Mouse (Mus musculus) left cerebral cortex, postnatal 14 days (tissue): ENCODE results near the gene Tspan18. TPM values are rescaled to one million over a fixed set of nuclear protein-coding genes. Genes with fewer than 3 reads are reported as not detected.

Experiments used
- DNase-seq, 2 experiments: peaks; one replicate each; pipeline ENCODE4 v3.0.0; 2021 to 2022; ENCODE audit warnings: low spot score in 2 of 2, mixed read lengths in 1 of 2
- intact Hi-C: fragments of 180-260 bp; cut with DNase I; formaldehyde crosslinking; loops from one replicate; pipeline ENCODE4 v1.15.1; 2025
- total RNA-seq, 2 experiments: library from RNA; stranded (reverse); gene quantifications; 2 replicates each; pipeline ENCODE4 v1.2.3; 2021

The Tspan18 gene
- total RNA-seq, 2 experiments from 2014 or later: 3.5 to 7.4 TPM

GRCm38 (mm10) chr2:93228480-93228824 is 105.9 kb downstream of the Tspan18 start:
- DNase-seq: no peak
- intact Hi-C loops: loop anchor here (5.0 to 10.0 kb wide), 2 partner anchors 49 to 426 kb away; no protein-coding TSS in a partner anchor

DNA sequence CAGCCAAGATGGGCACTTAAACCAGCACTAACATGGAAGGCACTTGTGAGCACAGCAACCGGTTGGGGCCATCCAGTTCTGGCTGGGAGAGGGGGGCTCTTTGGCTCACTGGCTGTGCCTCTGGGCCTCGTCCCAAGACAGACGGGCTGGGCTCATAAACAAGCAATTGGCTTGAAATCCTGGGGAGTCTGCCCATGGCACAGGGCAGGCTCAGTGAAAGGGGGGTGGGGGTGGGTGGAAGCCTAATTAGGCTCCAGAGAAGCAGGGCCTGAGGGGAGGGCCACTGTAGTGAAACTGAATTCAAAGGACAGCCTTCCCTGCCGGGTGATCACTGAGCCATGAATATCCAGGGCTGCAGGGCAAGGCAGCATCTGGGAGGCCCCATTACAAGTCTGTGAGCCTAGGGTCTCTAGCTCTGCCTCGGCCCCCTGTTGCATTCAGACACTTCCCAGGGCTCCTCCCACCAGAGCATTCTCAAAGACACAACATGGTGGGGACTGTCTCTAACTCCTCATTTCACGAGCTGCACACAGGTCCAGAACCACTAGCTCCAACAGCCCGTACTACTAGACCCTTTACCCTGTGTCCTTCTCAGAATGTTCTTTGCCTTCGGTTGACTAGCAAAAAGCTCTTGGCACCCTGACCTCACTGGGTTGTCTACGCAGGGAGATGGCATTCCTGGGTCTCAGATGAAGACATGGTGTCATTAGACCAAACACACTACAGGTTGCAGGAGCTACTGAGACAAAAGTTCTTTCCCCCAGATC is 106.4 kb downstream of the Tspan18 start:
- DNase-seq: peak in 1 of 2 experiments; percentile 44
- intact Hi-C loops: loop anchor here (5.0 to 10.0 kb wide), 2 partner anchors 49 to 427 kb away; no protein-coding TSS in a partner anchor

- intact Hi-C loops: loop anchor here (5.0 to 10.0 kb wide), 2 partner anchors 50 to 428 kb away; no protein-coding TSS in a partner anchor
- peak; percentile 81 for DNase-seq
These were observed 107.4 kb downstream of the Tspan18 start for GRCm38 (mm10) chr2:93226606-93227595.

DNA sequence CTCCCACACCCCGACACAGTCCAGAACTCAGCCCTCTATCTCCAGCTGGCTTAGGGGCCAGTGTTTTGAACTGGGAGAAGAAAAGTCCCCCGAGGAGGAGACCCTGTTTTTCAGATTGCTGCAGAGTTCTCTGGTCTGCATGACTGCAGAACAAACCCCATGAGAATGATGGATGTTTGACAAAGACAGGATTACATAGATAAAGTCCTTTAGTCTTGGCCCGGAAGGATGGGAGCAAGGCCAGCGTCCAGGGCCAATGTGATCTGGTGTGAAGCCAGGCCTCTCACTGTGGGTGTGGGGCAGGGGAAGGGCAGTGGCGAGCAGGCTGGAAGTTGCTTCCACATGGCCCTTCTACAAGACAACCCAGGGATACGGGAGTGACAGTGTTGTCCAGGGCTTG is 110.8 kb downstream of the Tspan18 start:
- no peak for DNase-seq
- intact Hi-C loops: loop anchor here (10.0 kb wide), 1 partner anchor 431 kb away; no protein-coding TSS in a partner anchor

- no peak for DNase-seq
- intact Hi-C loops: loop anchor here (10.0 kb wide), 1 partner anchor 434 kb away; no protein-coding TSS in a partner anchor
These were observed 113.9 kb downstream of the Tspan18 start for GRCm38 (mm10) chr2:93220447-93220846.

DNA sequence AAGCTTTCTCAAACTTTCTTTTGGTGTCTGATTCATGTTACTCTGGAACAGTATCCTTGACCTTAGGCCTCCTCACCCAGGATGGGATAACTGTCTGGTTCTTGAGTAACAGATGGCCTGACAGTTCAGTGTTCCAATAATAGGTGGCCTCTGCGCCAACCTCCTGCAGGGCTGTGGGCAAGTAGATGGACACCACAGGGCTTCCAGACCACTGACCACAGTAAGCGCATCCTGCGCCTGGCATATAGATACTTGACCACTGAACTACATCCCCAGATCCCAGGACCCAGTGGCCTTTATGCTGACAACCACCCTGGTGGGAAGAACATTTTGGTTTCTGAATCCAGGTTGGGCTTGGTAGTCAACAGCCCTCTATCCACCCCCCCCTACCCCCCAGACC is 114.7 kb downstream of the Tspan18 start:
- no peak for DNase-seq
- intact Hi-C loops: loop anchor here (5.0 kb wide), 1 partner anchor 253 kb away; no protein-coding TSS in a partner anchor

- DNase-seq: no peak
- intact Hi-C loops: loop anchor here (5.0 kb wide), 1 partner anchor 254 kb away; no protein-coding TSS in a partner anchor
These were observed 115.8 kb downstream of the Tspan18 start for GRCm38 (mm10) chr2:93218353-93218990.

DNA sequence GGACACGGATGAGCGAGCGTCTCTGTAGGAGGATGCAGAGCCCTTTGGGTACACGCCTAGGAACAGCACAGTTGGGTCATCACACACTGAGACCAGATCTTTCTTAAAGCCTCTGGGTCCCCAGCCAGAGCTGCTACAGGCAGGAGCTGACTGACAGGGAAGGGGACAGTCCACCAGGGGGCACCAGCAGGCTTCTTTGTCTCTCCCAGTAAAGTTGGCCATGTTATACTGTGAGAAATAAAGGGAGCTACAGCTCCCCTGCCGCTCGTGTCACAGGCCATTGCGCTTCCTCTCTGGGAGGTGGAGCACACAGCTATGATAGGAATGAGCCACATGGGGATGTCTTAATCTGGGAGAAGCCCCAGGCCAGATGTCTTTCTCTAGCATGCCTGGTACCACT is 117.3 kb downstream of the Tspan18 start:
- DNase-seq: peak; percentile 93
- intact Hi-C loops: loop anchor here (1.0 to 5.0 kb wide), 3 partner anchors 116 to 255 kb away; no protein-coding TSS in a partner anchor

GRCm38 (mm10) chr2:93215790-93216189 is 118.5 kb downstream of the Tspan18 start:
- intact Hi-C loops: loop anchor here (2.0 to 5.0 kb wide), 2 partner anchors 117 to 257 kb away; no protein-coding TSS in a partner anchor

DNA sequence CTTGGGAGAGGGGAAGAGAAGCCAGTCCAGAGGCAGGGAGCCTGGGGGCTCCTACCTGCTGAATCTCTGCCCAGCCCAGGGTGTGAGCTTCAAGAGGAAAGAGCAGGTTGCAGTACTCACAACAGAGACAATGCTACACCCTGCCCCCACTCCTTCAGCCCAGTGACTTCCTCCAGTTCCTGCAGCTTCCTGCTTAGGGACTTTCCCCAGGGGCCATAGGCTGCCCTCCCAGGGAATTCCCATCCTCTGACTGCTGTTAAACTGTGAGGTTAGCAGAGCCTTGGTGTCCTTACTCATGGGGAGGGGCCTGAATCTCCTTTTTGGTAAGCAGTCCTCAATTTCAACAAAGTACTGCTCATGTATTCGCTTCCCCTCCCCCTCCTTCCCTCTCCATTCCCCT is 120.1 kb downstream of the Tspan18 start:
- intact Hi-C loops: no loop called here
- DNase-seq: no peak

More at GRCm38 (mm10) chr2:93215790-93216189, 118.5 kb downstream of the Tspan18 start:
- no peak for DNase-seq

DNA sequence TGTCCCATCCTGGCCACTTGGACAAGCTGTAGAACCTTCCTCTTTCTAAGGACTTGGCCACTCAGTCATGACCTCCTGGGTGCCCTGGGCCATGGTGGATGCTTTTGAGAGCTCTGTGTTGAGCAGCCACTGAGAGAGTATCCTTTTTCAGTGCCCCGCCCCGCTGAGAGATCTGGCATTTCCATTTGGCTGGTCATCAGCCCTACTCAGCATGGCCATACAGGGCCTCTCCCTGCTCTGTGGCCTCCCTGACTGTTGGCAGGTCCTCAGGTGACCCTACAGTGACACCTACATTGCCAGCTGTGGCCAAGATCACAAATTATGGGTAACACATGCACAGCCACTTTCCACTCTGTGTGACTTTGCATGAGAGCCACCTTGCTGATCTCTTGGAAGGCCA is 121.4 kb downstream of the Tspan18 start:
- no peak for DNase-seq
- intact Hi-C loops: no loop called here

DNA sequence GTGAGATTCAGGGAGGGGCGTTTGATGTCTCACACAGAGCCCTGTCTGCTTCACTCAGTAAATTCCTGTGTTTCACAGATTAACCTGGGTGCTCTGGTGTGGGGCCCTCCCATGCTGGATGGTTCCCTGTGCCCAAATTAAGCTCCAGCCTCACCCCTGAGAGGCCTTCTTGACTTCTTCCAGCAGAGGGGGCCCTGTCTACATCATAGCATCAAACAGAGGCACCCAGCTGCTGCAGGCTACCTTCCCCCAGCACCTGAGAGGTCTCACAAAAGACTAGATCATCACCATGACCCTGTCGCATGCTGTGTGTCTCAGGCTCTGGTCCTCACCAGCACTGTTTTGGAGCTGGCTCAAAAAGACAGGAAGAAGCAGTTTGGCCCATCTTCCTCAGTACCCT is 121.9 kb downstream of the Tspan18 start:
- intact Hi-C loops: no loop called here
- no peak for DNase-seq

DNA sequence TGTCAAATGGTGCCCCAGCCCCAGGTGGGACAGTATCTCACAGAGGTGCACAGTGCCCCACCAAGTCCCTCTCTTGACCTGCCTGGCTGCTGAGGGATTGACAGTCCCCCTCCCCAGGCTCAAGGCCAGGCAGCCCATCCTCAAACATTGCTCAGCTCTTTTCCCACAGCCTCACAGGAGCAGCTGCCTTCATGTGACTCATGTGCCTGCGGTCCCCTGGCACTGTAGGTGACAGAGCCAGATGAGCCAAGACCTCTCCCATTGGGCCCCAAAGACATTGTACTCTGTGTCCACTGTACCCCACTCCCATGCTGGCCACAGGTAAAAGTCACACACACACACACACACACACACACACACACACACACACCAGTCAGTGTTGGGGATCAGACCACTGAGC is 128.2 kb downstream of the Tspan18 start:
- intact Hi-C loops: no loop called here

GRCm38 (mm10) chr2:93204571-93204970 is 129.7 kb downstream of the Tspan18 start:
- intact Hi-C loops: loop anchor here (5.0 kb wide), 1 partner anchor 213 kb away; no protein-coding TSS in a partner anchor
- DNase-seq: no peak

More for the DNA sequence above, 128.2 kb downstream of the Tspan18 start:
- DNase-seq: no peak

DNA sequence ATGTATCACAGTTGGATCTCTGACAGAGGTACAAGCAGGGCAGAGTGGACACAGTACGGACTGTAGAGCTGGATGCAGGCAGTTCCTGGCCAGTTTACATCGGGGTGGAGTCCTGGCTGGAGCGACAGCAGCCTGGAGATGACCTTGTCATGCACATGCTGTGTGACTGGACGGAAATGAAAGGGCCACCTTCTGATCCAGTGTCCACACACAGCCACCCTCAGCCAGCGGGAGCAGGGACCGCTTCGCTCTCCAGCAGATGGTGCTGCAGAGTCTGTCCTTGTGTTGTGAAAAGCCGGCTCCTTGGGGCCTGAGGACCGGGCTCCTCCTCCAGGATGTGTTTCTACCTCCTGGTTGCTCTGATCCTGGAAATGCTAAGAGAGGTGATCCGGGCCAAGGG is 130.6 kb downstream of the Tspan18 start:
- peak; percentile 65 for DNase-seq
- intact Hi-C loops: loop anchor here (5.0 kb wide), 1 partner anchor 214 kb away; no protein-coding TSS in a partner anchor

GRCm38 (mm10) chr2:93202782-93203181 is 131.5 kb downstream of the Tspan18 start:
- no peak for DNase-seq
- intact Hi-C loops: loop anchor here (5.0 kb wide), 1 partner anchor 215 kb away; no protein-coding TSS in a partner anchor

DNA sequence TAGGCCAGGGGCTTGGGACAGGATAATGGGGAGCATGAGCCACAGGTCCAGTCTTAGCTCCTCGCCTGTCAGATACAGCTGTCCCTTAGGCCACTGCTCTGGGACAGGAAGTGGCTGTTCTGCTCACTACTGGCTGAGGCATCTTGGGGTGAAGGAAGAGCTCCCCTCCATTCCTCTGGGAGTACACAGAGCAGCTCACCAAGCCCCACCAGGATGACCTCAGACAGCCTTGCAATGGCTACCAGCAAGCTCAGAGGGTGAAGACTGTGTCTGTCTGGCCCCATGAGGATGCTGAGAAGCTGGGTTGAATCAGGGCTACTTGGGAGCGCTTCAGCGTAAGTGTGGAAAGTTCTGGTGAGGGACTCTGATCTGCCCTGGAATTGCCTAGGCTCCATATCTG is 132.3 kb downstream of the Tspan18 start:
- no peak for DNase-seq
- intact Hi-C loops: loop anchor here (5.0 kb wide), 1 partner anchor 215 kb away; no protein-coding TSS in a partner anchor

- intact Hi-C loops: loop anchor here (5.0 kb wide), 1 partner anchor 216 kb away; no protein-coding TSS in a partner anchor
- DNase-seq: no peak
These were observed 133.5 kb downstream of the Tspan18 start for GRCm38 (mm10) chr2:93200681-93201340.
